Mouse (Mus musculus): Measurements from ENCODE around the gene Cers6. TPM values are rescaled to one million over a fixed set of nuclear protein-coding genes. Genes with fewer than 3 reads are reported as not detected.

Gene Cers6
- 10 to 100 TPM in 1 of 2 experiments, 1 to 10 TPM in 1; 7.9 to 11.4 TPM for total RNA-seq (2021)
- long read RNA-seq, experiment 1, partial matches to known transcripts = 0 of 1 reads
- long read RNA-seq, experiment 1, other reads (novel, unspliced or antisense) = 1 of 1 reads
- long read RNA-seq, experiment 2, partial matches to known transcripts = 0 of 2 reads
- long read RNA-seq, experiment 2, other reads (novel, unspliced or antisense) = 2 of 2 reads

DNA sequence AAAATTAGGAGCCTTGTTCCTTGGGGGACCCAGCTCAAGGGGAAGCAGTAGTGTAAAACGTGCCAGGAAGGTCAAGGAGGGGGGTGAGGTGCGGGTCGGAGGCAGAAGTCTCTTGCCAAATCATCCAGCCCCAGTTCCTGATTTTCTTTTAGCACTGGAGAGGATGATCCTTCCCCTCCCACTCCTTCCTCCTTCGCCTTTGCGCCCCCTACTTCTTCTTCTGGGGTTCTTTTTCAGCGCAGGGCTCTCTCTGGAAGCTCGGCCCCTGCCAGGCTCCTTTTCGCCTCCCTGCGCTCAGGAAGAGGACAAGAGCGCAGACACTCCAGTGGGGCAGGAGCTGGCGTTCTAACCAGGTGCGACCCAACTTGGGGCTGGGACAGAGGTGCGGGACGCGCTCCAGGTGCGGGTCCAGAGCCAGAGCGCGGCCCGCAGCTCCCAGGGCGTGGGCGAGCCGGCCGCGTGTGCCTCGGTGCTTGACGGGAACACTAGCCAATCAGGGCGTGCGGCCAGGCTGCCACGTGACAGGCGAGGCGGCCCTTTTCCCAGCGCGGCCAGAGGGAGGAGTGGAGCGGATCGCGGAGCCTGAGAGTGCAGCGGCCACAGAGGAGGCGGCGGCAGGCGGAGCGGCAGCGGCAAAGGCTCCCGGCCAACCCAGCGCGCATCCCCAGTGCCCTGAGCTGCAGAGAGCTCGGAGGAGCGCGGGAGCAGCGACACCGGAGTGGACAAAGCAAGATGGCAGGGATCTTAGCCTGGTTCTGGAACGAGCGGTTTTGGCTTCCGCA is at the start of gene Cers6:
Gene Cers6 (plus strand): TSS at position 538 of the 782 bp plus-strand sequence.
- peak; percentile 97 to 98 for DNase-seq

DNA sequence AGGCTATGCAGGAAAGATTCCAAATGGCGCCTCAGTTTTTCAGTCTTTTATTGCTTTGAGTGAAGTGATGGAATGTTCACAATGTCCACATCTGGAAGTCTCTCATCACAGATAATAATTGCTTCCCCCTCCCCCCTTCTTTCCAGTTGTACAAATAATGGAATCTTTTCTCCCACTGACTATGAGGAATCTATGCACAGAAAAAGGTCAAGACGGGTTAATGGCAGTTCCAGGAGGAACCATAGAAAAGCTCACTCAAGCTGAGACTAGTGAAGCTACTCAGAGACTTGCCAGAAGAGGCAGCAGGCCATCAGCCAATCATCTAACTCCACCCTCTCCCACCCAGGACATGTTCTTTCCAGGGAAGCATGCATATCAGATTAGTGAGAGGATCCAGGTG is 46.8 kb upstream of the Cers6 start:
- no peak for DNase-seq

DNA sequence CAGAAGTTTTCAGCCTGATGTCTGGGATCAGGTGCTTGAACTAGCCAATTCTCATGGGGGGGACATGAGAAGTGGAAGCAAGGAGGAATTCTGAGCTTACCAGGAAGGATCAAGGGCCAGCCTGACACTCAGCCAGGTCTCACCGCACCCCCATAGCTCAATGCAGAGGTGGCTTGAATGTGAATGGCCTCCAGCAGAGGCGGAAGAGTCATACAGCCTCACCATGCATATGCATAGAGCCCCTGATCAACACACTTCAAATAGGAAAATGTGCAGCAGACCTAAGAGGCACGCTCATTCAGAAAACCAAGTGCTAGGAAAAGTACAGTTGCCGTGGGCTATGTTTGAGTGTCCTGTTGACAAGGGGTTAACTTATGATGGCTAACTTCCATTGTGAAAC is 42.2 kb upstream of the Cers6 start:
- no peak for DNase-seq

DNA sequence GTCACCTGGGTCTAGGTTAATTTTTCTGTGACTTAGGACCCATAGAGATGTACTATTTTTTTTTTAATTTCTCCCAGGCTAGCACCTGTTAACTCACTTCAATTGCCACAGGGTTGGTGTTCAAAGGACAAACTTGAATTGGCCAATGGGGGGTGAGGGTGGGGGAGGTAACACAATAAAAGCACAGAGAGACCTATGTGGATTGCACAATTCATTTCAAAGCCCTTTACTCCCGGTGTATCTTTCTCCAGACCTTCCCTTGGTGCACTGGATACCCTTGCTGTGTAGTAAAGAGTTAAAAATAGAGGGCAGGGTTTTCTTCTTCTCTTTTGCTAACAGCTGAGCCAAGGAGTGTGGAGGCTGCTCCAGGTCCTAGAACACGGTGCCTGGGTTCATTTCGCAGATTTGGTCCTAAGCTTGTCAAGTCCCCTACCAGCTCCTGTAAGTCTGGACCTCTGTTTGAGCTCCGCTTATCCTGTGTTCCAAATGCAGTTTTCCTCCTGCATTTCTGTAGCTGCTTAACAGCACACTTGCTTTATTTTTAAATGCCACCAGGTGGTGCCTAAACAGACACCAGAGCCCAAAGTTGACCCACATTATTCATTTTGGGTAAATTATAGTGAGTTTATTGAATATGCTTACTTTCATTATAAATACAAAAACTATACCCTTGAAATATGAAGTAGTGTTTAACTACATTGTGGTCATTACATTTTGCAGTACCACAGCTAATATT is 38.9 kb upstream of the Cers6 start:
- DNase-seq = no peak

DNA sequence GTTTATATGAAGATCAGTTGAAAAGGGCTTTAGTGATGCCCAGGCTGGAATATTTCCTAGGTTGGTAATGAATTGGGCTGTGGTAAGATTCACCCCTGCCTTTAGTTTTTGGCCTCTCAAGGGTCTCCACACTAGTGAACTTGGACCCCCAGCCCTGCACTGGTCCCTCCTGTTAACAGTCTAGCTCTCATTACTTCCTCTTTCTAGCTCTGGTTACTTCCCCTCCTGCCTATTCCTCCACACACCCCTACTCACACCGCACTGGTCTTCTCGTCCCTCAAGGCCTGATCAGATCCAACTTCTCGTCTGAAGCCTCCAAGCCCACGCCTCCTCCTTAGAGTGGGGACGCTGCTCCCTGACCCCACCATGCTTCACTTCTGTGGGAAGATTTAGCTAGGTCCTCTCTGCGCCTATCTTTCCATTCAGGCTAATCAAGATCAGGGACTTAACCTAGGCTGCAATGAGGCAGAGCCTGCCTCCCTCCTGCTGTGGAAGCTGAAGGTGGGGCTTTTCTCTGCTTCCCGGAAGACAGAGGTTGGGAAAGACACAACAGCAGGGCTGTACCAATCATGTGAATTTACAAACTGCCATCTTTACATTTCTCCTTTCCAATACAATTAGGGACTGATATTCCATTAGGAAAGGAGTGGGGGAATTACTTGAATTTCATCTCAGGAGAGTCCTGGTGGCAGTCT is 35.8 kb upstream of the Cers6 start:
- DNase-seq = peak in 1 of 2 experiments; percentile 2

DNA sequence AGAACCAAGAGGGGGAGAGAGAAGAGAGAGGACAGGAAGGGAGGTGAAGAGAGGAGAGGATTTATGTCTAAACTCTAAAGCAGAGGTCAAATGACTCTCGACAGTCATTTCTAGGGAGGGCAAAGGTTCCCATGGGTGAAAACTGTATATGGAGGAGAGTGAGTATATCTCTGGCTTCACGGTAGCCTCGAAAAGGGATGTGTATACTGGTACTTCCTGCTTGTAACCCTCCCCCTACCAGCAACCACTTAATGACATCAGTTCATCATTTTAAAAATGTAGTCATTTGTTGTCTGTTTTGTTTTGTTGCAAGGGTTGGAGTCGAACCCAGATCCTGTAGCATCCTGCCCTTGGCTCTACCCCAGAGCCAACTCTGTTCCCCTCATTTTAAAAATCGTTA is 17.9 kb upstream of the Cers6 start:
- no peak for DNase-seq

DNA sequence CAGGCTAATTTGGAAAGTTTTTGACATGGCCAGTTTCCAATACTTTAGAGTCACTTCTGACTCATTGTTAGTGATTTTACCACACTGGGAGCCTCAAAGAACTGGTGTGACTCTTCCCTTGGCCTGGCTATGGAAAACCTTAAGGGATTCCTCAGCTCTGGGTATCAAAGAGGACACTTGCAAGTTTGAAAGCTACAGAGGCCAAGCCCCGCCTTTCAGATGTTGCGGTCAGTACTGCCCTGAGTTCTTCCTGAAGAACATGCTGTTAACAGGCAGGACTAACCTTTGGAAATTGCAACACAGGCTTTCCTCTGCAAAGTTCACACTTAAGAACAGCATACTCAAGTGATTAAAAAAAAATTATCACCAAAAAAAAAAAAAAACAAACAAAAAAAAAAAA is 16.7 kb upstream of the Cers6 start:
- no peak for DNase-seq

DNA sequence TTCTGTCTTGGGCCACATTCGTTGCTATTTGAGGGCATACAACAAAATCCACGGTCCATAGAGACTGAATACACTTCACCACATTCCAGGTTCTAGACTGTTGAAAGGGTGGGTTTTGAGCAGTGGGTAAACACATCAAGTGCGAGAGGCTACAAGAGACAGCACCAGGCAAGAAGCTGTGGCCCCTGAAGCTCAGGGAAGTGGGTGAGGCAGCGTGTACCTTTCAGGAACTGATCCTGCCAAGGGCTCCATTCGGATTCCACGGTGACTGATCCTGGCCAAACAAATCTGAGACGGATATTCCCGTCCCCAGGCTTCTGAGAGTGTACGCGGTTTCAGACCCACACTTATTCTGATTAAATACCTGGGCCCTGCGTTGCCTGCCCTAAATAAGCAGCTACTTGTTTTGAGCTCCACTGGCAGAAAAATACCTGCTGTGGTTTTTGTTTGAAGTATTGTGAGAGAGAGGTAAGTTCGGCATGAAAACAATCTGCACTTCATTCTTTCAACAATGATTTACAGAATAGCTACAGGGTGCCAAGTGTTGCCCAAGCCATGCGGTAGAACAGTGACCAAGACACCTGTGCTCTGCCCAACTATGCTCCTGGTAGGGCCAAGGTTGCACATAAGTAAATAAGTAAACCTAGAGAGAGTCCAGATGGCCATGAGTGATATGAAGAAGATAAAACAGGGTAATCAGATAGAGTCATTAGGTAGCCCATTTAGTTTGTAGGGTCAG is 16.1 kb upstream of the Cers6 start:
- no peak for DNase-seq

DNA sequence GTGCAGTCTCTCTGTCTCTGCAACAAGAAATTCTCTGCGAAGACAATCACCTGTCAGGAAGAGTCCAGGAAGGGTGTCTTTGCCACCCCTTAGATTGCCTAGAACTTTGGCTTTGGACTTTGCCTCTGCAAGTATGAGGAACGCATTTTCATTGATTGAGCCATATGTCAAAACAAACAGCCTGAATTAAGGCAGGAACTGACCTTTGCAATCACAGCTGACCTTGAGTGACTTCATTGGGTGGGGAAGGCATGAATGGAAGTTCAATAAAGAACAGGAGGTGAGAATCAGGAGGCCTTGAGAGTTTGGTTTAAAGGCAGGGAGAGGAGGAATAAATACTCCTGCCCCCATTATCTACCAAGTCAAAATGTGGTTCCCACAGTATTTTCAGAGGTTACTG is 850 bp upstream of the Cers6 start:
- no peak for DNase-seq

DNA sequence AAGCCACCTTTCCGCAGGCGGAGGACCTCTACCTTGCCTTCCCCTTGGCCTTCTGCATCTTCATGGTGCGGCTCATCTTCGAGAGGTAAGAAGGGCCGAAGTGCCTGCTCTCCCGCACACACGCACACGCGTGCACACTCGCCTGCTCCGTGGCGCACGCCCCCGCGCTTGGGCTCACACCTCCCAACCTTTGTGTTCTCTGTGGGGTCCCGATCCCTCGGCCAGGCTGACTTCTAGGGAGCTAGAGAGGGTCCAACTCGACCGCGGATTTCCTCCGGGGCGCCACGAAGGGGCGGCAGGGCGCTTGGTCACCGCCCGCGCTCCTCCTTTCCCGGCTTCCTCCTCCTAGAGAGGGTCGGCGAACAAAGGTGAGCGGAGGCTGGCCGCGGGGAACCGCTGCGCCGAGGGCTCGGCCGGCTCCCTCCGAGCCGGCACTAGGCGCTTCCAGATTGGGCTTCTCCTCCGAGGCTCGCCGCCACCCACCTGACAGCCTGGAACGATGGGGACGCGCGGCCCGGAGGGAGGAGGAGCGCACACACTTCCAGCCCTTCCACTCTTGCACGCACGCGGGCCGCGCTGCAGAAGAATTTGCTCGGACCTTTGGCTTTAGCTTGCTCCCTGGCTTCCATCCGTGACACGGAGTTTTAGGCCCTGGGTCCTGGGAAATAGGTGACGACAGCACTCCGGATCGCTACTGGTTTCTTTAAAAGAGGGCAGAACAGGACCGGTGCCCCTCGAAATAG is 651 bp downstream of the Cers6 start:
- peak; percentile 47 to 68 for DNase-seq

DNA sequence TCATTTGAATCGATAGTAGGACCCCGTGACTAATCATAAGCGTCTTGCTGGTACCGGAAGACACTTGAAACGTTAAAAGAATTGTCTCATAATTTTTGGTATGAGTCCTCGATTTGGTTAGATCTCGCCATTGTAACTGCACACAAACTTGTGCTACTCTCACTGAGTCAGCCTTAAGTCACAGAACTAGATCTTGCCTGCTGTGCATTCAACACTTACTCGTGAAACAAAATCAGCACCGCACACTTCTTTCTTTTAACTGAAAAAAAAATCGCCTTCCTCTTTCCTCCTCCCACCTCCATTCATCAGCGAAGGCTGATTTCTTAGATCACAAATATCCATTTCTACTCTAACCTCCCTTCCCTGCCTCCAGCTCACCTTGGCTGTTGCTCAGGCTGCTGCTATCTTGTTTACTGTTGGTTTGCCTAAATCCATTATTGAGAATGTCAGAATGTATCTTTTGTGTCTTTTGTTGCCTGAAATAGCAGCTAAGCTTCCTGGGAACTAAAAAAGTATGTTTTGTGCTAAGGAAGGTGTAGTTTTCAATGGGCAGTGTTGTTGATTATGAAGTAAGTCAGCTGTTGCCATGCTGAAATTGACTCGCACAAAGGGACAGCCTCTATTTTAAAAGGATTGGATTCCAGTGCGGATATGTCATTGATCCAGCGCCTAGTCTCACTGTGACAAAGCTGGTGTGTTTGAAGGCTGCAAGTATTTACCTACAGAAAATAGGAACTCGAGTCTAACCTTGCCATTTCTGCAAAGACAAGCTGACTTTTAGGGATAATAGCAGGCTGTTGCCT is 1.4 kb downstream of the Cers6 start:
- DNase-seq = no peak

DNA sequence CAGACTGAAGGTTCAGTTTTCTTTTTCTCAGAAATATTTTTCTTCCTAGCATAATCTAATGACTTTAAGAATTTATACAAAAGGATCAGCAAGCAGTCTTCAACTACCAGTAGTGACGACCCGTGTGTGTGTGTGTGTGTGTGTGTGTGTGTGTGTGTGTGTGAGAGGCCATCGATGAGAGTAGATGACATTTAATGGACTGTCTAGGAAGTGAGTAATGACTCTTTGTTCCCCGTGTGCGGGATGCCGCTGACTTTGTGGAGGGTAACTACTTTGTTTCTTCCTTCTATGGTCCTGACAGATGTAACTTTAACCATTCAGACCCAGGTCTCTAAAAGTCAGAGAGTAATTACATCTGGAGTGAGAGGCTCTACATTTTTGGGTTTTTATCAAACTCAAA is 2.3 kb downstream of the Cers6 start:
- DNase-seq = no peak

DNA sequence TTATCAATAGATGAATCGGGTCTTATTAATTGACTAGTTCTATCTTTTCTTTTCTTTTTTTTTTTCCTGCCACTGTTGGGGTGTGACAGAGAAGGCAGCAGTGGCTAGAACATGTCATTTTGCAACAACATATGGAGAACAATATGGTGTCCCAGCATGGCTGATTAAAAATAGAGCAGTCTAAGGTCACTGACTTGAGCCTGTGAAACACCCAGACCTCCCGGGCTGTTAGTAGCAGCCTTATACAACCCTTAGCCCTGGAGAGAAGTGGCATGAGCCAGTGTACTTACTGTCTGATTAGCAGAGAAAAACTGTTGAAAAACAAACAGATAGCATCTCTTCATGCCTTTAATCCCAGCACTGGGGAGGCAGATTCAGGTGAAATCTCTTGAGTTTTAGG is 3.1 kb downstream of the Cers6 start:
- no peak for DNase-seq

DNA sequence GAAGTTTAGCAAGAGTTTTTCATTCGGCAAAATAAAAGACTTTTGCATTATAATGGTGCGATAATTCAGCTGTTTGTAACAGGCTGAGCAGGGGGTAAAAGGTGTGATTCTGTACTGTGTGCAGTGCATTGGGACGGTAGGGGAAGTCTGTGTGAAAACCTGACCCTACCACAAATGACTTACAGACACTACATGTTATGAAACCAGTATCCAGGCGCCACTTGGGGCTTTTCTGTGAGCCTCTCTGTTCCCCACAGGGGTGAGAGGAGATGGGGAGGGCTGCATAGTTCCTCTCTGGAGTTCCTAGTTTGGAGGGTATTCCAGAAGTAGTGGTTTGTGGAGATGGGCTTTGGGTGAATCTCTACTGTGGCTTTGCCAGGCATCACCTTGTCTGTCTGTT is 5.9 kb downstream of the Cers6 start:
- no peak for DNase-seq

DNA sequence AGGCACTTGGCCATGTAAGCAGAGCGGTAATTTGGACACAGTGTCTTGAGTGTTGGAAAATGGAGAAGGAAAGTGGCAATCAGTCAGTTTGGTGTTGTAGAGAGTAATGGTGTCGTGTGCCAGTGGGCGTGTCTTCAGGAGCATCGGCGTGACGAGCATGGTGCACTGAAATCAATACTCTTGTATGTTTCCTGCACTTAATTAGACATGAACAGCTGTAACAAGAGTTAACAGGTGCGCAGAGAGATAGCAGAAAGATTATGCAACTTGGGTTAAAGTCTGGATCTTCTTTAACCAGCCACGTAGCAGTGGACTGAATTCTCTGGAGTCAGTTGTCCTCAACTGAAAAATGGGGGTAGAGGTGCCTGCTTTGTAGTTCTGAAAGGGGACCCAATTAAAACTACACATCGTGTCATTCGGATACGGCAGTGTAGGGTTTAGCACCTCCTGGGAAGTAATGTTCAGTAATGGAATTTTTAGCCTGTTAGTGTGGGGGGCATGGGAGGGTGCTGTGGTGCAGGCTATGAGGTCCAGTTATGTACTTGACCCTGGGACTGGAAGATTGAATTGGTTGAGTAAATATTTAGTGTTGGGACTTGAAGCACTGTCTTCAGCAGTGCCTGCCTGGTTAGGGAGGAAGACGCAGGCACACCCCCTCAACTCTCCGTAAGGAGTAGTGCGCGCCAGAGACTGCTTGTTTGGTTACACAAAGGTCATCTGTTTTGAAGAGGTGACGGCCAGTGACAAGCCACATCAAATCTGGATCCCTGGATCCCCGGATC is 9.9 kb downstream of the Cers6 start:
- no peak for DNase-seq

DNA sequence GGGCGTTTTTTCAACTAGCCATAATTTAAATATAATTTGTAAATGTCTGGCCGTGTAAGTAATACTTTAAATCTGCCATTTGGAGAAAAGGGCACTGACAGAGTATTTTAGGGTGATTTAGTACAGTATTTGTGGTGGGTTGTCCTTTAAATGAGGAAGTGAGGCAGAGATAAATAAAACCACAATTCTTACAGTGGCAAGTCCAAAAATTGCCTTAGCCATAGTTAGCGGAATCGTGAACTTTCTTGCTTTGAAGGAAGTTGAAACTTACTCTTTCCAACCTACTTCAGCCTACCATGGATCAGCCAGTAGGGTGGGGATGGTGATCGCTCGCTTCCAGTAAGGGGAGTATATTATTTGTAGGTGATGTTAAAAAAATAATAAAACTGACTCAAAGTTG is 11.8 kb downstream of the Cers6 start:
- DNase-seq = no peak

DNA sequence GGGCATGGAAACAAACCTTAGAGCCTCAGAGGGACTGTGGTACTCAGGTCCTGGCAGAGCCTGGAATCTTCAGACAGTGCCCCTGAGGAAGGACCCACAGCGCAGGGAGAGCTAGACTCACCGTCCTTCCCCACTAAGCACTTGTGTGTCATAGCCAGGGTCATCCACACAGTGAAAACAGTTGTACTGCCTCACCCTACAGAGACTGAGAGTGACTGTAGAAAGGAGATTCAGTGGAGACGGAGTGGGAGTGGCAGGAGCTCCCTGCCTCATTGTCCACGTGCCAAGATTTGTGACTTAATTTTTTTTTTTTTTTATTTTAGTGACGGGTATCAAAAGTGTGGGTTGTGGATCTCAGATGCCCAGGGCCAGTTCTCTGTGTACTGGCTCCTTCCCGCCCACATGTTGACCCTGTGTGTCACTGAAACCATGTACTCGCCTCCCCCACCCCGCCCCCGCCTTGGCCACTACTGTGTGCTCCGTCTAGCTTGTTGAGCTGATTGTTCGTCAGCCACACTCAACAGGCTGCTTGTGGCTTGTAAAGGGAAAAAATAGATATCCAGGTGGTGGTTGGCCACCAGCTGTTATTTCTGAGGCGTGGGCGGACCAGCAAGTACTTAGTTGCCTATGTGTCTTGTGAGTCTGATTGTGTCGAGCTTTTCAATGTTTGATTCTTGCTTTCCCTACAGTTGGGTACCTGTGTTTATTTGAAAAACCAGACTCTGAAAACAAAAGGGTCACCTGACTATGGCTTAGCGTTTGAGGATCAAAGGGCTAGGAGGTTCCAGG is 12.6 kb downstream of the Cers6 start:
- DNase-seq = no peak

DNA sequence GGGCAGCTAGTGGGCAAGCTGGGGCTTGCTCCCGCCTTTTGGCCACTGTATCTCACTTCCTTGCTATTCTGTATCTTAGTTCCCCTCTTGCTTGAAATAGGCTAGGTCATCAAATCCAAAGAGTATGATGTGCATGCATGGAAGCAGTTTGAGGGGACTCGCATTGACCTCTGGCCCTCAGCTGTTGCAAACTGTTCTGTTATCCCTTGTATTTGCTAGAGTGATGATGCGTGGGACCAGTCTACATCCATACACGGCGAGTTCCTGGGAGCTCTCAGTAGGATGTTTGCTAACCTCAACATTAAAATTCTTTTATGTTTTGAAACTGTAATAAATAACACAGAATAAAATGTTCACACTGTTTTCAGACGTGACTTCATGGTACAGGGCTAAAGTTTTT is 13.3 kb downstream of the Cers6 start:
- no peak for DNase-seq
